Mouse (Mus musculus): ENCODE data around the gene Kif2c. TPM values are rescaled to one million over a fixed set of nuclear protein-coding genes. Genes with fewer than 3 reads are reported as not detected.
A peak's percentile ranks its signal among the peaks of the same experiment; 100 is the strongest.

Gene Kif2c
- total RNA-seq (2021), result not detected
- long read RNA-seq, experiment 1, result 0 reads
- long read RNA-seq, experiment 2, result 0 reads

GRCm38 (mm10) chr4:117181863-117182758 is at the start of gene Kif2c:
Gene Kif2c, minus strand, starts transcription at chr4:117182639.
- intact Hi-C loops (cut with DNase I), result no loop called here
- H3K4me3 ChIP-seq, result peak within 1 kb of the TSS; percentile 72
- peak within 1 kb of the TSS; percentile 91 for H3K27ac ChIP-seq
- DNase-seq, result peak; percentile 94
- no peak for TF ChIP-seq CTCF (IDR thresholded peaks at IDR 0.05)

- no peak for TF ChIP-seq CTCF (IDR thresholded peaks at IDR 0.05)
- intact Hi-C loops (cut with DNase I), result no loop called here
- H3K4me3 ChIP-seq, result no peak overlapping the region
- no peak overlapping the region for H3K27ac ChIP-seq
- DNase-seq, result no peak
Measured at GRCm38 (mm10) chr4:117231208-117231607, 48.8 kb upstream of the Kif2c start.

GRCm38 (mm10) chr4:117230331-117230730 is 47.9 kb upstream of the Kif2c start:
- Histone ChIP-seq H3K4me3 (no peak overlapping the region), H3K27ac (no peak overlapping the region)
- no peak for DNase-seq
- intact Hi-C loops (cut with DNase I), result no loop called here
- peak; percentile 54 for TF ChIP-seq CTCF (IDR thresholded peaks at IDR 0.05)

GRCm38 (mm10) chr4:117229590-117229989 is 47.2 kb upstream of the Kif2c start:
- Histone ChIP-seq H3K27ac (no peak overlapping the region), H3K4me3 (no peak overlapping the region)
- DNase-seq, result no peak
- intact Hi-C loops (cut with DNase I), result no loop called here
- no peak for TF ChIP-seq CTCF (IDR thresholded peaks at IDR 0.05)

- TF ChIP-seq CTCF (IDR thresholded peaks at IDR 0.05), result no peak
- no peak overlapping the region for H3K27ac ChIP-seq
- DNase-seq, result no peak
- intact Hi-C loops (cut with DNase I), result no loop called here
- H3K4me3 ChIP-seq, result no peak overlapping the region
Measured at GRCm38 (mm10) chr4:117225250-117225649, 42.8 kb upstream of the Kif2c start.

- intact Hi-C loops (cut with DNase I), result no loop called here
- TF ChIP-seq CTCF (IDR thresholded peaks at IDR 0.05), result no peak
Measured at GRCm38 (mm10) chr4:117224122-117224521, 41.7 kb upstream of the Kif2c start.

GRCm38 (mm10) chr4:117223001-117223400 is 40.6 kb upstream of the Kif2c start:
- no peak for TF ChIP-seq CTCF (IDR thresholded peaks at IDR 0.05)
- intact Hi-C loops (cut with DNase I), result no loop called here
- DNase-seq, result no peak
- Histone ChIP-seq H3K27ac (no peak overlapping the region), H3K4me3 (no peak overlapping the region)

More at GRCm38 (mm10) chr4:117224122-117224521, 41.7 kb upstream of the Kif2c start:
- Histone ChIP-seq H3K27ac (no peak overlapping the region), H3K4me3 (no peak overlapping the region)
- DNase-seq, result no peak

- TF ChIP-seq CTCF (IDR thresholded peaks at IDR 0.05), result no peak
- no peak for DNase-seq
- no peak overlapping the region for H3K4me3 ChIP-seq
Measured at GRCm38 (mm10) chr4:117221836-117222235, 39.4 kb upstream of the Kif2c start.

GRCm38 (mm10) chr4:117220741-117221515 is 38.5 kb upstream of the Kif2c start:
- intact Hi-C loops (cut with DNase I), result no loop called here
- TF ChIP-seq CTCF (IDR thresholded peaks at IDR 0.05), result no peak
- H3K27ac ChIP-seq, result no peak overlapping the region
- H3K4me3 ChIP-seq, result no peak overlapping the region
- DNase-seq, result no peak

More at GRCm38 (mm10) chr4:117221836-117222235, 39.4 kb upstream of the Kif2c start:
- H3K27ac ChIP-seq, result no peak overlapping the region
- intact Hi-C loops (cut with DNase I), result no loop called here

GRCm38 (mm10) chr4:117218517-117219219 is 36.2 kb upstream of the Kif2c start:
- Histone ChIP-seq H3K4me3 (no peak overlapping the region), H3K27ac (no peak overlapping the region)
- DNase-seq, result peak; percentile 66
- TF ChIP-seq CTCF (IDR thresholded peaks at IDR 0.05), result peak; percentile 94; the same call in 1 of the 2 replicates
- intact Hi-C loops (cut with DNase I), result loop anchor here (5.0 to 10.0 kb wide), 2 partner anchors 71 to 214 kb away; no protein-coding TSS in a partner anchor

- TF ChIP-seq CTCF (IDR thresholded peaks at IDR 0.05), result no peak
- no peak for DNase-seq
- intact Hi-C loops (cut with DNase I), result loop anchor here (5.0 to 10.0 kb wide), 2 partner anchors 70 to 212 kb away; no protein-coding TSS in a partner anchor
- no peak overlapping the region for H3K4me3 ChIP-seq
- no peak overlapping the region for H3K27ac ChIP-seq
Measured at GRCm38 (mm10) chr4:117217029-117217428, 34.6 kb upstream of the Kif2c start.

GRCm38 (mm10) chr4:117214250-117214649 is 31.8 kb upstream of the Kif2c start:
- no peak overlapping the region for H3K27ac ChIP-seq
- no peak for TF ChIP-seq CTCF (IDR thresholded peaks at IDR 0.05)
- intact Hi-C loops (cut with DNase I), result loop anchor here (10.0 kb wide), 1 partner anchor 209 kb away; no protein-coding TSS in a partner anchor

More at GRCm38 (mm10) chr4:117214250-117214649, 31.8 kb upstream of the Kif2c start:
- no peak overlapping the region for H3K4me3 ChIP-seq
- no peak for DNase-seq

Measured in gastrocnemius, adult 2 months (tissue).